Mouse (Mus musculus): ENCODE measurements around the gene Cers3. TPM values are rescaled to one million over a fixed set of nuclear protein-coding genes. Genes with fewer than 3 reads are reported as not detected.

Gene Cers3
- polyA plus RNA-seq (2012; rRNA removed): 41.7 and 69.7 TPM in 2 replicates

- H3K27ac ChIP-seq (ENCODE audit: control insufficient read depth, insufficient read depth, low read depth, low read length): no peak within 1 kb of the TSS
Measured at GRCm38 (mm10) chr7:66743377-66743781, at the start of gene Cers3. Gene Cers3, plus strand, starts transcription at chr7:66743504.

GRCm38 (mm10) chr7:66694467-66694866 lies 48.8 kb upstream of the Cers3 start:
- H3K4me1 ChIP-seq (ENCODE audit: control insufficient read depth, insufficient read depth, low read length): peaks cover 2% of the 10 kb centered on the region; the same call in 1 of the 2 replicates
- H3K27me3 ChIP-seq (ENCODE audit: control insufficient read depth, insufficient read depth, low read length): no peaks in the 10 kb centered on the region
- no peak for TF ChIP-seq CTCF (IDR thresholded peaks at IDR 0.05; ENCODE audit: control insufficient read depth, insufficient read depth, insufficient replicate concordance, low read depth, low read length)
- TF ChIP-seq POLR2A (IDR thresholded peaks at IDR 0.05; ENCODE audit: control insufficient read depth, low read depth, low read length): no peak
- H3K27ac ChIP-seq (ENCODE audit: control insufficient read depth, insufficient read depth, low read depth, low read length): peak overlapping the region; percentile 42; the same call in 1 of the 2 replicates
- no peaks in the 10 kb centered on the region for H3K36me3 ChIP-seq (ENCODE audit: control insufficient read depth, insufficient read depth, low read length)
- H3K4me3 ChIP-seq (ENCODE audit: control insufficient read depth, low read depth, low read length): no peak overlapping the region

More at GRCm38 (mm10) chr7:66743377-66743781, at the start of gene Cers3:
- TF ChIP-seq CTCF (IDR thresholded peaks at IDR 0.05; ENCODE audit: control insufficient read depth, insufficient read depth, insufficient replicate concordance, low read depth, low read length): no peak
- no peak for TF ChIP-seq POLR2A (IDR thresholded peaks at IDR 0.05; ENCODE audit: control insufficient read depth, low read depth, low read length)
- no peaks in the 10 kb centered on the region; the same call in 1 of the 2 replicates for H3K36me3 ChIP-seq (ENCODE audit: control insufficient read depth, insufficient read depth, low read length)
- no peaks in the 10 kb centered on the region for H3K4me1 ChIP-seq (ENCODE audit: control insufficient read depth, insufficient read depth, low read length)
- H3K27me3 ChIP-seq (ENCODE audit: control insufficient read depth, insufficient read depth, low read length): no peaks in the 10 kb centered on the region
- no peak within 1 kb of the TSS for H3K4me3 ChIP-seq (ENCODE audit: control insufficient read depth, low read depth, low read length)

GRCm38 (mm10) chr7:66702721-66703120 lies 40.6 kb upstream of the Cers3 start:
- TF ChIP-seq POLR2A (IDR thresholded peaks at IDR 0.05; ENCODE audit: control insufficient read depth, low read depth, low read length) (no peak), CTCF (IDR thresholded peaks at IDR 0.05; ENCODE audit: control insufficient read depth, insufficient read depth, insufficient replicate concordance, low read depth, low read length) (no peak)
- H3K4me3 ChIP-seq (ENCODE audit: control insufficient read depth, low read depth, low read length): no peak overlapping the region
- H3K36me3 ChIP-seq (ENCODE audit: control insufficient read depth, insufficient read depth, low read length): no peaks in the 10 kb centered on the region
- H3K27me3 ChIP-seq (ENCODE audit: control insufficient read depth, insufficient read depth, low read length): no peaks in the 10 kb centered on the region
- H3K4me1 ChIP-seq (ENCODE audit: control insufficient read depth, insufficient read depth, low read length): peaks cover 2% of the 10 kb centered on the region; the same call in 1 of the 2 replicates
- no peak overlapping the region for H3K27ac ChIP-seq (ENCODE audit: control insufficient read depth, insufficient read depth, low read depth, low read length)

- TF ChIP-seq CTCF (IDR thresholded peaks at IDR 0.05; ENCODE audit: control insufficient read depth, insufficient read depth, insufficient replicate concordance, low read depth, low read length): no peak
- no peak for TF ChIP-seq POLR2A (IDR thresholded peaks at IDR 0.05; ENCODE audit: control insufficient read depth, low read depth, low read length)
- Histone ChIP-seq H3K4me3 (ENCODE audit: control insufficient read depth, low read depth, low read length) (no peak overlapping the region), H3K36me3 (ENCODE audit: control insufficient read depth, insufficient read depth, low read length) (no peaks in the 10 kb centered on the region), H3K4me1 (ENCODE audit: control insufficient read depth, insufficient read depth, low read length) (peaks cover 2% of the 10 kb centered on the region; the same call in 1 of the 2 replicates), H3K27ac (ENCODE audit: control insufficient read depth, insufficient read depth, low read depth, low read length) (no peak overlapping the region), H3K27me3 (ENCODE audit: control insufficient read depth, insufficient read depth, low read length) (no peaks in the 10 kb centered on the region)
Measured at GRCm38 (mm10) chr7:66704631-66705030, 38.7 kb upstream of the Cers3 start.

GRCm38 (mm10) chr7:66711166-66711565 lies 32.1 kb upstream of the Cers3 start:
- TF ChIP-seq CTCF (IDR thresholded peaks at IDR 0.05; ENCODE audit: control insufficient read depth, insufficient read depth, insufficient replicate concordance, low read depth, low read length) (no peak), POLR2A (IDR thresholded peaks at IDR 0.05; ENCODE audit: control insufficient read depth, low read depth, low read length) (no peak)
- H3K4me1 ChIP-seq (ENCODE audit: control insufficient read depth, insufficient read depth, low read length): no peaks in the 10 kb centered on the region
- H3K27me3 ChIP-seq (ENCODE audit: control insufficient read depth, insufficient read depth, low read length): no peaks in the 10 kb centered on the region
- H3K36me3 ChIP-seq (ENCODE audit: control insufficient read depth, insufficient read depth, low read length): no peaks in the 10 kb centered on the region
- no peak overlapping the region for H3K4me3 ChIP-seq (ENCODE audit: control insufficient read depth, low read depth, low read length)
- H3K27ac ChIP-seq (ENCODE audit: control insufficient read depth, insufficient read depth, low read depth, low read length): no peak overlapping the region

GRCm38 (mm10) chr7:66724514-66724913 lies 18.8 kb upstream of the Cers3 start:
- Histone ChIP-seq H3K27me3 (ENCODE audit: control insufficient read depth, insufficient read depth, low read length) (no peaks in the 10 kb centered on the region), H3K27ac (ENCODE audit: control insufficient read depth, insufficient read depth, low read depth, low read length) (no peak overlapping the region), H3K4me1 (ENCODE audit: control insufficient read depth, insufficient read depth, low read length) (no peaks in the 10 kb centered on the region), H3K36me3 (ENCODE audit: control insufficient read depth, insufficient read depth, low read length) (no peaks in the 10 kb centered on the region), H3K4me3 (ENCODE audit: control insufficient read depth, low read depth, low read length) (no peak overlapping the region)
- TF ChIP-seq POLR2A (IDR thresholded peaks at IDR 0.05; ENCODE audit: control insufficient read depth, low read depth, low read length): no peak
- TF ChIP-seq CTCF (IDR thresholded peaks at IDR 0.05; ENCODE audit: control insufficient read depth, insufficient read depth, insufficient replicate concordance, low read depth, low read length): no peak

GRCm38 (mm10) chr7:66724954-66725353 lies 18.4 kb upstream of the Cers3 start:
- TF ChIP-seq CTCF (IDR thresholded peaks at IDR 0.05; ENCODE audit: control insufficient read depth, insufficient read depth, insufficient replicate concordance, low read depth, low read length) (no peak), POLR2A (IDR thresholded peaks at IDR 0.05; ENCODE audit: control insufficient read depth, low read depth, low read length) (no peak)
- no peak overlapping the region for H3K4me3 ChIP-seq (ENCODE audit: control insufficient read depth, low read depth, low read length)
- no peaks in the 10 kb centered on the region for H3K4me1 ChIP-seq (ENCODE audit: control insufficient read depth, insufficient read depth, low read length)

More at GRCm38 (mm10) chr7:66724954-66725353, 18.4 kb upstream of the Cers3 start:
- Histone ChIP-seq H3K27ac (ENCODE audit: control insufficient read depth, insufficient read depth, low read depth, low read length) (no peak overlapping the region), H3K36me3 (ENCODE audit: control insufficient read depth, insufficient read depth, low read length) (no peaks in the 10 kb centered on the region), H3K27me3 (ENCODE audit: control insufficient read depth, insufficient read depth, low read length) (no peaks in the 10 kb centered on the region)

Data from testis, adult 2 months (tissue).